Mouse (Mus musculus): ENCODE measurements at regions not wholly inside any gene's neighbourhood (a gene's known extent, or its start where the extent isn't known, plus 50 kb on each side); places are given as distances from the start of the nearest gene placed in this dataset.

DNA sequence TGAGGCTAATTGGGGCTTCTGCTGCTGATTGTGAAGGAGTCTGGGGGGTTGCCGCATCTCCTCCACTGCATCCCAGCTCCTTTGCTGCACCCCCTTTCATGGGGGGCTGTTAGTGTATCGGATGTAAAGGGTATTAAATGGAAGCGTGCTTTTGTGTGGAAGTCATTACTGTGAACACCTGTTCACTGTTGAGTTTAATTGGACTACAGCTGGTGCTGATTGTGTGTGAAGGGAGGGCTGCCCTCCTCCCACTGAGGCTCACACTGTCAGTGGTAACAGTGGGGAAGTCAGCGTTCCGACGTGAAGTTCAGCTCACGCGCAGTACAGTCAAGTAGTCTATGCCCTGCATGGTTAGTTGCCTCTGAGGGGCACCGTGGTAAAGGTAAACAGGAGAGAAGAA is 202.7 kb downstream of the Nrp2 start:
- Histone ChIP-seq H3K4me3 (no peak overlapping the region), H3K9ac (no peak overlapping the region), H3K27me3 (no peaks in the 10 kb centered on the region), H3K9me3 (no peaks in the 10 kb centered on the region), H3K36me3 (no peaks in the 10 kb centered on the region), H3K4me2 (no peak overlapping the region), H3K27ac (no peak overlapping the region), H3K4me1 (peaks cover 46% of the 10 kb centered on the region)
- ATAC-seq (ENCODE audit: insufficient number of reproducible peaks, insufficient read depth, low FRiP score, low TSS enrichment, low read depth), result no peak
- WGBS, result 45% methylated on average over 9 of the region's 9 CpGs

DNA sequence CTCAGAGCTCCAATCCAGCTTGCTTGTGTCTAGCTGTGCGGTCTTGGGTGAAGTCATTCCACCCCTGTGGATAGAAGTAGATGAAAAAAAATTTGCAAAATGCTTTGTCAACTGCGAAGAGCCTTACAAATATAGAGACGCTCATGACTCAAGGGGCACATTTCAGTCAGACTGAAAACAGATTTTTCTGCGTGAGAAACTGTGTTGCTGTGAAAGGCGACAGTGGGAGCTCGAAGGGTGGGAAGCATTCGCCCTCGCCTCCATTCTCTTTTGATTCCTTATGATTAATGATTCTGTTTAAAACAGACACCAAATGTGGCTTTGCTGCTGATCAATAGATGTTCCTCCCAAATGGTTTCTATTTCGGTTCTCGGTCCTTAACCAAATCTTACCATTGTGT is 204.2 kb downstream of the Nrp2 start:
- H3K9me3 ChIP-seq, result no peaks in the 10 kb centered on the region
- 77% methylated on average over 10 of the region's 10 CpGs for WGBS
- no peaks in the 10 kb centered on the region for H3K27me3 ChIP-seq
- H3K4me2 ChIP-seq, result no peak overlapping the region
- no peak for ATAC-seq (ENCODE audit: insufficient number of reproducible peaks, insufficient read depth, low FRiP score, low TSS enrichment, low read depth)
- H3K4me1 ChIP-seq, result peaks cover 43% of the 10 kb centered on the region
- H3K36me3 ChIP-seq, result no peaks in the 10 kb centered on the region
- H3K27ac ChIP-seq, result no peak overlapping the region
- no peak overlapping the region for H3K4me3 ChIP-seq
- H3K9ac ChIP-seq, result no peak overlapping the region
